Mouse (Mus musculus) frontal cortex, postnatal 14 days (tissue): ENCODE measurements at regions not wholly inside any gene's neighbourhood (a gene's known extent, or its start where the extent isn't known, plus 50 kb on each side); places are given as distances from the start of the nearest gene placed in this dataset.
"Not testable (repeated sequence)": the region's sequence is repeated elsewhere in the genome, so short reads cannot be mapped to it uniquely, and the experiment has no call there.

Source experiments
- DNase-seq, 2 experiments: peaks; one replicate each; pipeline ENCODE4 v3.0.0; 2022; ENCODE audit warnings: low spot score in 2 of 2

DNA sequence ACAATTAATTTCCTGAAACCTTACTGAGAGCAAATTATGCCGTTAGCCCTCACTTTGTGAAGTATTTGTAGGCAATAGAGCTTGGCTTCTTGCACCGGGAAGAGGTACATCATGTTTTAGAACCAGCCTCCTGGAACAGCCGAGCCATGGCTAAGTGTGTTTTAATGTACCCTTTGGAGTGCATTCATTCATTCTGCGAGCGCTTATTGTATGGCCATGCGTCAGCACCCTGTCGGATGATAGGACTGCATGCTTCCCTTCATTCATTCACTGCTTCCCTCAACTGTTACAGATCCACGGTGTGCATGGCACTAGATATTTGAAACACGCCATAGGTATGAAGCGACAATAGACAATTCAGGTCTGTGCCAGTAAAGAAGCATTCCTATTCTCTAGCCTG is 409.4 kb upstream of the Ercc4 start:
- DNase-seq, result no peak

- DNase-seq, result no peak
Observed at GRCm38 (mm10) chr16:12703818-12704590, 405.5 kb upstream of the Ercc4 start.

DNA sequence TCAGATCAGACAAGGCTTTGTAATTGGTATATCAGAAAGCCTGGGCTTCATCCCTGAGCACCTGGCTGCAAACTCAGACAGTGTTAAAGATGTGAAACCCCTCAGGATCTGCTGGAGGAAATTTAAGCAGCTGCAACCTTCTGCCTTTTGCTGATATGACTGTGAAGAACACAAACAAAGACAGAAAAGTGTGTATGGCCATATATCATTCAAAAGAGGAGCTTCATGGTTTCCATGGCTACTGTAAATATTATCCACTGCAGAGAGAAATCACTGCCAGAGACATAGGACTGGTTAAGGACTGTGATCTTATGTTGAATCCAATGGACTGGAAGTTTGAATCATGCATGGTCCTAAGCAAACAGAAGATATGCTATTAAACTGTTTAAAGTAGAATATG is 402.6 kb upstream of the Ercc4 start:
- DNase-seq, result no peak

DNA sequence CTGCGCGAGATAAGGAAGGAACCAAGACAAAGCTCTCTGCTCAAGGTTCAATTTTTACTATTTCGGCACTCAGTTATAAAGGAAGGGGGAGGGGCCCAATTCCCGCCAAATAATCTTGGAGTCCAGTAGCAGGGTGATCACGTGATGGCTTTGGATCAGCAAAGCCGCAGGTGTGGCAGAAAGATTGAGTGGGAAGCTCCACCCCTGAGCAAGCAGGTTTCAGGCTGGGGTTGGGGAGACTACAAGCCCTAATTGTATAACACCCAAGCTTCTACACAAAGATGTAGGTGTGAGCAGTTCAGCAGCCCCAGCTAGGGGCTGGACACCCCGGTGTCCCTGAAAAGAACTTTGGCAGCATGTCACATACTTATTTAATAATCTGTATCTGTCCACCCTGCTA is 388.1 kb upstream of the Ercc4 start:
- not testable (repeated sequence) for DNase-seq

DNA sequence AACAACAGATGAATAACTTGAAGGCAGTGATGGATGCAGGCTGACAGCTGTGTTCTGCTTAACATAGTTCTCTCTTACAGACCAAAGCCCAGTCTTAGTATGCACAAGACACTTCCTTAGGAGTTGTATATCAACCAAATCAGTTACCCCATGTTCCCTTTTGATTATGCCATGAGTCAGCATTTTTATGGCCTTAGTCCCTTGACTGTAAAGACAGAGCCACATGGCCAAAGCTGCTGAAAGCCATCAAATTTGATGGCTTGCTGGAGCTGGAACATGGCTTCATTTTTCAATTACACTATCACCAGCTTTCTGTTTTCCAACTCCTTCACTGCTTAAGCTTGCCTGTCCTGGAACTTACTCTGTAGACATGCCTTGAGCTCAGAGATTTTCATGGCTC is 383.4 kb upstream of the Ercc4 start:
- no peak for DNase-seq

DNA sequence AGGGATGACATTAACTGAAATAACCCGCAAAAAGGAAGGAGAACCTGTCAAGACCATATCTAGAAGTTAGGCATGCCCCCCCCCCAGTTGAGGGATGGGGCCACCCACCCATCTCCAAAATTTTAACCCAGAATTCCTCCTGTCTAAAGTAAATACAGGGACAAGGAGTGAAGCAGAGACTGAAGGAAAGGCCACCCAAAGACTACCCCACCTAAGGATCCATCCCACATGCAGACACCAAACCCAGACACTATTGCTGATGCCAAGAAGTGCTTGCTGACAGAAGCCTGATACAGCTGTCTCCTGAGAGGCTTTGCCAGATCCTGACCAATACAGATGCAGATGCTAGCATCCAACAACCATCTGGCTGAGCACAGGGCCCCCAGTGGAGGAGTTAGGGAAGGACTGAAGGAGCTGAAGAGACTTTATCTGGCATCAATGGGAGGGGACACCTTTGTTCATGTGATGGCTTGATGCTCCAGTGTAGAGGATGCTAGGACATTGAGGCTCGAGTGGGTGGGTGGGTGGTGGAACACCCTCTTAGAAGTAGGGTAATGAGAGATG is 379.2 kb upstream of the Ercc4 start:
- DNase-seq, result not testable (repeated sequence)

DNA sequence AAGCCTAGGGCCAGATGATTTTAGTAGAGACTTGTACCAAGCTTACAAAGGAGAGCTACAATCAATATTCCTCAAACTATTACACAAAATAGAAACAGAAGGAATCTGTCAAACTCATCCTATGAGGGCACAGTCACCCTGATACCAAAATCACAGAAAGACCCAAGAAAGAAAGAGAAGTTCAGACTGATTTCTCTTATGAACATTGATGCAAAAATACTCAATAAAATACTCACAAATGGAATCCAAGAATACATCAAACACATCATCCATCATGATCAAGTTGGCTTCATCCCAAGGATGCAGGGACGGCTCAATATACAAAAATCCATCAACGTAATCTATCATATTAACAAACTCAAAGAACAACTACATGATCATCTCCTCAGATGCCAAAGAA is 377.9 kb upstream of the Ercc4 start:
- DNase-seq, result no peak

- no peak for DNase-seq
Observed at GRCm38 (mm10) chr16:12742472-12742871, 367.0 kb upstream of the Ercc4 start.

DNA sequence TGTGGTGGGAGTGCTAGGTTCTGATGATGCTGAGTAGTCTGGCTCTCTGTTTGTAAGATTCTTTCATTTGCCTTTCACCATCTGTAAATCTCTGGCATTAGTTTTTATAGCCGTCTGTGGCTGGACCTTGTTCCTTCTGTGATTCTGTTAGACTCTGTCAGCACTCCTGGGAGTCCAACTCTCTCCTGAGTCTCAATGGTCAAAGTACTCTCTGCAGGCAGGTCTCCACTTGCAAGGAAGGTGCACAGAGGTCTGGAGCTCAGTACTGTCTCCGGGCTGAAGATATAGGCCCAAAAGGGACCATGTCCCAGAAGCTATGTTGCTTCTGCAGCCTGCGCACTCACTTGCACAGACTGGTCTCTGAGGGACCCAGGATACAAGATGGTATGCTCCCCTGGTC is 356.3 kb upstream of the Ercc4 start:
- DNase-seq, result no peak

GRCm38 (mm10) chr16:12754361-12754760 is 355.1 kb upstream of the Ercc4 start:
- no peak for DNase-seq

- DNase-seq, result no peak
Observed at GRCm38 (mm10) chr16:12758594-12758993, 350.9 kb upstream of the Ercc4 start.

GRCm38 (mm10) chr16:12764166-12764565 is 345.3 kb upstream of the Ercc4 start:
- no peak for DNase-seq

DNA sequence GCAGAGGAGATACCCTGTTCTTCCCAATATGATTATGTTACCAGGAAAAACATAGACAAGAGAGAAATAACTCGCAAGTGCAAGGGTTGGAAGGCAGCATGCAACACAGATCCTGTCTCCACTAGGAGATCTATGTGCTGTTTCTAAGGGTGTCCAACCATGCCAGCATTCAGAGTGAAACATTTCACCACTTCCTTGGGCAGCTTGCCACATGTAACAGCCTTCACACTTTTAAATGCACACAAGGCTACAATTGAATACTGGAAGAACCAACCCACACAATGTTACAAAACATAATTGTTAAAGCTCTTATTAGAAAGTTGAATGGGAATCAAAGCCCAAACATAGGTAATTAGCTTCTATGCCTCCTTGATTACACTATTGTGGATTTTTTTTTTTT is 344.9 kb upstream of the Ercc4 start:
- peak in 1 of 2 experiments; percentile 10 for DNase-seq

DNA sequence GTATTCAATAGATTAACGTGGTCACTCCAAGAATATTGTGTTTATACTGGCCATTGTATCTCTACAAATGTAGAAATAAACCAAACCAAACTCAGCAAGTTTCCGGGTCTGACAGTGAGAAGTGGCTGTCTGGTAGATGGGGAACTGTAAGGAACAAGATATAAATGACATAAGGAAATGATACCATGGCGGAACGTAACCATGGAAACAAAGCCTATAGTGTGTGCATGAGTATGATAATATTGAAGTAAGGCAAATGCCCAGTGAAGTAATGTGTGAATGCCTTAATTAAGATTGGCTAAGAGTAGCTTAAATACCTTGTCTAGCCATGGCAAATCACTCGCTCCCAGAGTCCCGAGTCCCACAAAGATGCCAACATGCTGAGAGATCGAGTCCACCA is 342.6 kb upstream of the Ercc4 start:
- no peak for DNase-seq

- DNase-seq, result no peak
Observed at GRCm38 (mm10) chr16:12768161-12768895, 341.2 kb upstream of the Ercc4 start.

DNA sequence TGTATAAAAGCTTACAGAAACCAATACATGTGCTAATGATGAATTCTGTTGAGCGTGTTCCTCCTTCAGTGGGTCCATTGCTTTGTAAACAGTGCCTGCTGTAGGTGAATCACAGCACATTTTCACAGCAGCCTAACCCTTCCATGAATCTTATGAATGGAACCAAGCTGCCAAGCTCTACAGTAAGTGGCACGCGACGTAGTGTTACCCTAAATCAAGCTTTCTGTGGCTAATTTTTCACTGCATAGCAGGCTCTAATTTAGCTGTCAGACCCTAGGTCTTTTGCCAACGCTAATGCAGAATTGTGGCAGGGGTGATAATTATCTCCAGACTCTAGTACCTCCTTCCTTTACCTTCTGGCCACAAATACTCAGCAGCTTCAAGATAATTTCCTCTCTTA is 339.0 kb upstream of the Ercc4 start:
- DNase-seq, result no peak

DNA sequence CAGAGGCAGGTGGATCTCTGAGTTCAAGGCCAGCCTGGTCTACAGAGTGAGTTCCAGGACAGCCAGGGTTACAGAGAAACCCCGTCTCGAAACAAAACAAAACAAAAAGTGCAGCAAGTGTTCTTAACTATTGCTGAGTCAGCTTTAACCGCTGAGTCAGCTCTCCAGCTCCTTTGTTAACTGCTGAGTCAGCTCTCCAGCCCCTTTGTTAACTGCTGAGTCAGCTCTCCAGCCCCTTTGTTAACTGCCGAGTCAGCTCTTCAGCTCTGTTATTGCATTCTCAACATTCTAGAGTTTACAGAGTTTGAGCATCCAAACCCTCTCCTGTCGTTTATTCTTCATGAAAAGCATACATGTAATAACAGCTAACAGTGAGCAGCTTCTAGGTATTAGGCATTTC is 336.9 kb upstream of the Ercc4 start:
- DNase-seq, result no peak

DNA sequence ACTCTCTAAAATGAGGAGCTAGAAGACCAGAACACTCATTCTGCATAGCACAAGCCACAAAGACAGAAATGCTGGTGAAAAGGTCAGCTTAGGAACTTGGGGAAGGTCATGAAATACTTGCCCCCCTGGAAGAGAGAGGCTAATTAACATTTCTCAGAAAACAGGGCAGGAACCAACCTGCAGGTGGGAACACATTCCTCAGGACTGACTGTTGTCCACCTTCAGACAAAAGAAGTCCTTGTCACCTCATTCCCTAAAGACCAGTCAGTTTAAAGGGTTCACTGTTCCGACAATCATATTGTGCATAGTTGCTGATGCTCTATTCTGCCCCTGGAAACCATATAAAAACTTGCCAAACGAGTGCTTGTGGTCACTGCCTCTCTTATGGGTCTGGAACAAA is 333.6 kb upstream of the Ercc4 start:
- DNase-seq, result no peak

- DNase-seq, result no peak
Observed at GRCm38 (mm10) chr16:12779079-12779478, 330.4 kb upstream of the Ercc4 start.

DNA sequence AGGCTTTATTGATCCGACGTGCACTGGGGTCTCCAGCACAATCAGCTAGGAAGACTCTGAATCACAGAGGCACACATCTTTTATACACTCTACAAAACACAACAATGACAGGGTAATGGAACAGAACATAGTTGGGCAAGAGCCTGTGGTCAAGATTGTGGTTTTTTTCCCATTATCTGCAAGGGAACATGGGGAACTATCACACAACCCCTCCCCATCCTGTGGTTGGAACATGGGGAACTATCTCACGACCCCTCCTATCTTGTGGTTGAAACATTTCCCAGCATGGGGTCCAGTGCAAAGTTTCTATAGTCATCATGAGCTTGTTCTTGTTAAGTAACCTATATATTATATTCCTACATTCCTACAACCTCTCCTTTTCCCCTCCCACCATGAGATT is 328.8 kb upstream of the Ercc4 start:
- no peak for DNase-seq

GRCm38 (mm10) chr16:12785828-12786227 is 323.7 kb upstream of the Ercc4 start:
- DNase-seq, result no peak

DNA sequence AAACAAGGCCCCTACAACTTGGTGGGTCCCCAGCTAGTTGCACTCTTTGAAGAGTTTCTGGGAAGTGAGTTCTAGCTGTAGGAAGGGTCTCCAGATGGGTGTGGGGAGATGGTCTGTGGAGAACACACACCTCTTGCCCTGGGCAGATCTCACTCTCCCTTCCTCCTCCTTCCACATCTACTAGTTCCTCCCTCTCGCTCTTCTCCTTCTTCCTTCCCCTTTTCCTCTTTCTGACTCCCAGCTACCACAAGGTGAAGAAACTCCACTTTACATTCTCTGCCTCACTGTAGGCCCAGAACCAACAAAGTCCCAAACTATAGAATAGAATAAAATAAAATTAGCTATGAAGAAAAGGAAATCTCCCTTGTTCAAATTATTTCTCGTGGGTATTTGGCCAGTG is 311.0 kb upstream of the Ercc4 start:
- DNase-seq, result no peak

DNA sequence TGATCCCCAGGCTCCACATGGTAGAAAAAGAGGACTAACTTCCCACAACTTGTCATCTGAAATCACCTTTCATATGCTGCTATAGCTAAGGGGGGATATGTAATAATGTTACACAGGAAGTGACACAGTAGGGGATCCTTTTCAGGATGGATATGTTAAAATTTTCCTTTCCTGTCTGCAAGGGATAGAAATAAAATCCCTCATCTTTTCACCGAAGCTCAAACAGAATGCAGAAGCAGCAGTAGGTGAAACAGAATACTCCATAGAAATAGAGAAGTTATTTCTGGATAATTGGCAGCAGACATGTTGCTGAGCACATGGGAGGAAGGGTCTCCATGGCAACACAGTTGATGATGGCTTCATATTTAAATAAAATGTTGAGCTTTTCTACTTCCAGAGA is 309.3 kb upstream of the Ercc4 start:
- no peak for DNase-seq
